Comparison of ENCODE assay signal across 10 mouse cellular contexts in genomic region chr5:120409385-120410378, GRCm38 (mm10). TPM values are rescaled to one million over a fixed set of nuclear protein-coding genes. Genes with fewer than 3 reads are reported as not detected.
DNase-seq lines count a peak whose midpoint lies in the region; ATAC-seq and TF ChIP-seq lines count a peak whose summit lies in the region.
"Had no signal": no experiment of that assay in that cellular context is flagged by ENCODE, and none has a peak within 500 bp of the region (broad histone marks: within the 10 kb centered on the region; RNA-seq: fewer than 3 reads in every experiment).

No protein-coding gene starts in this region.

- peaks cover 24% of the 10 kb centered on the region for H3K27me3 ChIP-seq in kidney, embryonic 14.5 days (ENCODE audit: control insufficient read depth, insufficient read depth, low read length)
- H3K27me3 ChIP-seq in kidney, adult 2 months (replicated peaks; ENCODE audit: control insufficient read depth, insufficient read depth, low read length), result no peaks in the 10 kb centered on the region
- peaks cover 67% of the 10 kb centered on the region for H3K27me3 ChIP-seq in forebrain, embryonic 10.5 days (ENCODE audit: poor library complexity, severe bottlenecking)
- H3K27me3 ChIP-seq in lung, postnatal 0 days (replicated peaks; ENCODE audit: insufficient read depth, low read length), result peaks cover 22% of the 10 kb centered on the region; the same call in 1 of the 2 replicates

- TF ChIP-seq POLR2A in kidney, adult 2 months (IDR thresholded peaks at IDR 0.05; ENCODE audit: low read depth, low read length), result no peak

- H3K9ac ChIP-seq in kidney, embryonic 14.5 days (ENCODE audit: low read depth, low read length), result no peak overlapping the region
- no peak overlapping the region for H3K9ac ChIP-seq in lung, postnatal 0 days (replicated peaks; ENCODE audit: low read depth)

- peak overlapping the region; percentile 25 for H3K4me2 ChIP-seq in kidney, embryonic 14.5 days (replicated peaks; ENCODE audit: low read depth, low read length)
- H3K4me2 ChIP-seq in lung, postnatal 0 days (replicated peaks; ENCODE audit: low read depth, low read length), result no peak overlapping the region

- 1% methylated on average over 41 of the region's 41 CpGs for WGBS in kidney, embryonic 14.5 days
- 2% methylated on average over 41 of the region's 41 CpGs for WGBS in kidney, adult 2 months
- WGBS in forebrain, embryonic 10.5 days, result 1% methylated on average over 41 of the region's 41 CpGs
- 4% methylated on average over 39 of the region's 41 CpGs for WGBS in lung, postnatal 0 days

- no peak overlapping the region for H3K27ac ChIP-seq in kidney, embryonic 14.5 days (ENCODE audit: low read depth, low read length)
- no peak overlapping the region for H3K27ac ChIP-seq in kidney, adult 2 months (ENCODE audit: insufficient read depth, low read depth, low read length)
- peak overlapping the region; percentile 81 for H3K27ac ChIP-seq in forebrain, embryonic 10.5 days
- H3K27ac ChIP-seq in left cerebral cortex, adult 2 months, result no peak overlapping the region; the same call in 1 of the 2 replicates
- H3K27ac ChIP-seq in lung, postnatal 0 days (ENCODE audit: low read length), result no peak overlapping the region

- 0 out of 2 replicates have a peak overlapping the region, but pooled peaks have one; percentile 6 for H3K4me3 ChIP-seq in kidney, embryonic 14.5 days (ENCODE audit: low read length)
- no peak overlapping the region for H3K4me3 ChIP-seq in kidney, adult 2 months (ENCODE audit: insufficient read depth, low read depth, low read length)
- peak overlapping the region; percentile 52 for H3K4me3 ChIP-seq in forebrain, embryonic 10.5 days
- peak overlapping the region; percentile 37 for H3K4me3 ChIP-seq in left cerebral cortex, adult 2 months
- H3K4me3 ChIP-seq in lung, postnatal 0 days (ENCODE audit: low read depth, low read length), result no peak overlapping the region
- H3K4me3 ChIP-seq: erythroblast, embryonic 14.5 days had no signal

- intact Hi-C loops in left cerebral cortex, adult 2 months (cut with DNase I), result no loop called here

- H3K36me3 ChIP-seq in kidney, embryonic 14.5 days (ENCODE audit: control insufficient read depth, insufficient read depth, low read length), result no peaks in the 10 kb centered on the region
- H3K36me3 ChIP-seq in kidney, adult 2 months (ENCODE audit: control insufficient read depth, insufficient read depth, low read length), result no peaks in the 10 kb centered on the region
- H3K36me3 ChIP-seq in forebrain, embryonic 10.5 days (replicated peaks), result no peaks in the 10 kb centered on the region
- no peaks in the 10 kb centered on the region for H3K36me3 ChIP-seq in lung, postnatal 0 days (ENCODE audit: insufficient read depth, low read length)

- 0 out of 2 replicates have a peak, but pooled peaks cover 4% of the 10 kb centered on the region for H3K9me3 ChIP-seq in kidney, embryonic 14.5 days (ENCODE audit: control insufficient read depth, low read length)
- H3K9me3 ChIP-seq in forebrain, embryonic 10.5 days, result peaks cover 6% of the 10 kb centered on the region; the same call in 1 of the 2 replicates
- no peaks in the 10 kb centered on the region for H3K9me3 ChIP-seq in lung, postnatal 0 days (ENCODE audit: low read length)

- no peaks in the 10 kb centered on the region for H3K4me1 ChIP-seq in kidney, embryonic 14.5 days (ENCODE audit: control insufficient read depth, insufficient read depth, low read length)
- H3K4me1 ChIP-seq in kidney, adult 2 months (ENCODE audit: control insufficient read depth, insufficient read depth, low read length), result no peaks in the 10 kb centered on the region
- peaks cover 23% of the 10 kb centered on the region for H3K4me1 ChIP-seq in forebrain, embryonic 10.5 days
- H3K4me1 ChIP-seq in lung, postnatal 0 days (ENCODE audit: insufficient read depth, low read depth, low read length), result no peaks in the 10 kb centered on the region

- TF ChIP-seq CTCF in kidney, adult 2 months (conservative IDR thresholded peaks at IDR 0.05; ENCODE audit: insufficient read depth, insufficient read length, low read depth, low read length), result no peak
- no peak for TF ChIP-seq CTCF in left cerebral cortex, adult 2 months (IDR thresholded peaks at IDR 0.05)
- no peak for TF ChIP-seq CTCF in lung, postnatal 0 days (IDR thresholded peaks at IDR 0.05)

- ATAC-seq in kidney, embryonic 14.5 days (ENCODE audit: low FRiP score, low TSS enrichment), result no peak
- no peak for ATAC-seq in lung, postnatal 0 days
- ATAC-seq in monocyte, adult 5-6 weeks (replicated peaks; ENCODE audit: insufficient number of reproducible peaks, low FRiP score, low TSS enrichment, poor library complexity, severe bottlenecking), result no peak

- TF ChIP-seq EP300 in lung, postnatal 0 days (IDR thresholded peaks at IDR 0.05), result no peak

- DNase-seq in kidney, adult 2 months, result no peak
- peak; percentile 70 for DNase-seq in forebrain, embryonic 10.5 days (ENCODE audit: extremely low spot score, low spot score)
- peak in 1 of 2 experiments; percentile 64 for DNase-seq in left cerebral cortex, adult 2 months (ENCODE audit: extremely low spot score in 1 of 2, low spot score in 2 of 2)
- peak; percentile 52 for DNase-seq in right cerebral cortex, adult 18-20 months
- DNase-seq in lung, postnatal 0 days (ENCODE audit: low spot score), result no peak
- DNase-seq in adipocyte (ENCODE audit: low spot score), result no peak
- DNase-seq: liver had no signal

RNA-seq across cellular contexts. Expression of gene Lhx5, which starts 21.8 kb away (rescaled TPM):
- polyA plus RNA-seq in kidney, embryonic 14.5 days (2014; fragmentation: Nextera tagmentation; extraction: Ambion mirVana), result not detected in 2 replicates
- not detected in 2 replicates for polyA plus RNA-seq in kidney, adult 2 months (2012; rRNA removed)
- 21.3 and 24.8 TPM in 2 replicates for polyA plus RNA-seq in forebrain, embryonic 10.5 days (2016; fragmentation: Nextera tagmentation; extraction: Ambion mirVana)
- not detected for total RNA-seq in left cerebral cortex, adult 2 months (2021)
- not detected in 2 replicates for polyA plus RNA-seq in lung, postnatal 0 days (2015; fragmentation: Nextera tagmentation; extraction: Ambion mirVana)
- not detected in 3 replicates for total RNA-seq in monocyte, adult 5-6 weeks (2017)
- polyA plus RNA-seq: erythroblast, embryonic 14.5 days had no signal

Comparison
In these comparisons a context has a peak if more than half of its experiments do, and no peak if none do; other contexts are left out.
1. H3K4me3 ChIP-seq: peak in kidney, embryonic 14.5 days (single experiment), forebrain, embryonic 10.5 days (single experiment) and left cerebral cortex, adult 2 months (single experiment); none in kidney, adult 2 months (single experiment) and lung, postnatal 0 days (single experiment).
2. DNase-seq: peak in forebrain, embryonic 10.5 days (single experiment) and right cerebral cortex, adult 18-20 months (single experiment); none in kidney, adult 2 months (single experiment), lung, postnatal 0 days (single experiment) and adipocyte (single experiment).
3. RNA of gene Lhx5, which starts 21.8 kb away (polyA plus RNA-seq): 21.3 to 24.8 TPM in forebrain, embryonic 10.5 days; not detected in kidney, adult 2 months, not detected in lung, postnatal 0 days and not detected in kidney, embryonic 14.5 days; every median in the first group is over 10 times any median in the second.